Mouse (Mus musculus): ENCODE data around the gene Gabarap. TPM values are rescaled to one million over a fixed set of nuclear protein-coding genes. Genes with fewer than 3 reads are reported as not detected.

Gene Gabarap
- polyA plus RNA-seq, 1 experiment from 2014 or later: 610 TPM

- no peak for ATAC-seq (replicated peaks)
- H3K9ac ChIP-seq (replicated peaks): no peak overlapping the region
- WGBS: 65% methylated on average over 1 of the region's 1 CpGs
- no peak overlapping the region for H3K27ac ChIP-seq (replicated peaks)
- no peaks in the 10 kb centered on the region for H3K4me1 ChIP-seq
- no peaks in the 10 kb centered on the region for H3K36me3 ChIP-seq
- H3K9me3 ChIP-seq: no peaks in the 10 kb centered on the region
- no peaks in the 10 kb centered on the region; the same call in 1 of the 2 replicates for H3K27me3 ChIP-seq
- no peak overlapping the region for H3K4me3 ChIP-seq
- H3K4me2 ChIP-seq (replicated peaks): no peak overlapping the region
These were observed 34.7 kb upstream of the Gabarap start for GRCm38 (mm10) chr11:69956218-69956617.

- Histone ChIP-seq H3K9ac (replicated peaks) (no peak overlapping the region), H3K4me3 (no peak overlapping the region), H3K27ac (replicated peaks) (no peak overlapping the region), H3K4me1 (peaks cover 4% of the 10 kb centered on the region; the same call in 1 of the 2 replicates), H3K9me3 (no peaks in the 10 kb centered on the region), H3K36me3 (no peaks in the 10 kb centered on the region), H3K4me2 (replicated peaks) (no peak overlapping the region), H3K27me3 (peaks cover 35% of the 10 kb centered on the region)
- no peak for ATAC-seq (replicated peaks)
- 30% methylated on average over 5 of the region's 5 CpGs for WGBS
These were observed 30.3 kb upstream of the Gabarap start for GRCm38 (mm10) chr11:69960616-69961015.

- Histone ChIP-seq H3K9me3 (no peaks in the 10 kb centered on the region), H3K4me1 (peaks cover 14% of the 10 kb centered on the region), H3K27me3 (peaks cover 47% of the 10 kb centered on the region), H3K27ac (replicated peaks) (no peak overlapping the region), H3K4me2 (replicated peaks) (no peak overlapping the region), H3K9ac (replicated peaks) (no peak overlapping the region), H3K36me3 (no peaks in the 10 kb centered on the region), H3K4me3 (no peak overlapping the region)
- no peak for ATAC-seq (replicated peaks)
- 52% methylated on average over 5 of the region's 5 CpGs for WGBS
These were observed 29.1 kb upstream of the Gabarap start for GRCm38 (mm10) chr11:69961841-69962240.

- H3K4me1 ChIP-seq: peaks cover 14% of the 10 kb centered on the region
- no peak within 1 kb of the TSS; the same call in 1 of the 2 replicates for H3K9ac ChIP-seq (replicated peaks)
- no peaks in the 10 kb centered on the region for H3K9me3 ChIP-seq
- H3K4me3 ChIP-seq: 0 out of 2 replicates have a peak within 1 kb of the TSS, but pooled peaks have one; percentile 13
- H3K27me3 ChIP-seq: peaks cover 57% of the 10 kb centered on the region
- H3K27ac ChIP-seq (replicated peaks): no peak within 1 kb of the TSS
- H3K4me2 ChIP-seq (replicated peaks): no peak within 1 kb of the TSS
- ATAC-seq (replicated peaks): no peak
- H3K36me3 ChIP-seq: peaks cover 18% of the 10 kb centered on the region
- 10% methylated on average over 24 of the region's 24 CpGs for WGBS
These were observed 26.2 kb upstream of the Gabarap start, which contains the start of gene Cldn7 for GRCm38 (mm10) chr11:69964650-69965270. Gene Cldn7 (plus strand): TSS chr11:69964779.

GRCm38 (mm10) chr11:69965271-69966005, 25.5 kb upstream of the Gabarap start:
- Histone ChIP-seq H3K9me3 (no peaks in the 10 kb centered on the region), H3K9ac (replicated peaks) (no peak overlapping the region; the same call in 1 of the 2 replicates), H3K4me1 (peaks cover 14% of the 10 kb centered on the region), H3K4me3 (0 out of 2 replicates have a peak overlapping the region, but pooled peaks have one; percentile 26), H3K27me3 (peaks cover 57% of the 10 kb centered on the region), H3K36me3 (peaks cover 25% of the 10 kb centered on the region), H3K4me2 (replicated peaks) (no peak overlapping the region), H3K27ac (replicated peaks) (no peak overlapping the region)
- ATAC-seq (replicated peaks): no peak
- 1% methylated on average over 49 of the region's 49 CpGs for WGBS

GRCm38 (mm10) chr11:69966006-69966859, 24.7 kb upstream of the Gabarap start:
- Histone ChIP-seq H3K27ac (replicated peaks) (no peak overlapping the region), H3K4me1 (peaks cover 14% of the 10 kb centered on the region), H3K36me3 (peaks cover 28% of the 10 kb centered on the region), H3K4me3 (peak overlapping the region; percentile 26), H3K9me3 (no peaks in the 10 kb centered on the region), H3K27me3 (peaks cover 57% of the 10 kb centered on the region), H3K9ac (replicated peaks) (peak overlapping the region; percentile 5; the same call in 1 of the 2 replicates), H3K4me2 (replicated peaks) (peak overlapping the region; percentile 36)
- ATAC-seq (replicated peaks): no peak
- under 1% methylated on average over 59 of the region's 59 CpGs for WGBS

- 37% methylated on average over 17 of the region's 17 CpGs for WGBS
- peak overlapping the region; percentile 36 for H3K4me2 ChIP-seq (replicated peaks)
- H3K27ac ChIP-seq (replicated peaks): no peak overlapping the region
- peaks cover 14% of the 10 kb centered on the region for H3K4me1 ChIP-seq
- no peak for ATAC-seq (replicated peaks)
- H3K36me3 ChIP-seq: peaks cover 34% of the 10 kb centered on the region
- no peaks in the 10 kb centered on the region for H3K9me3 ChIP-seq
- H3K4me3 ChIP-seq: peak overlapping the region; percentile 26
- peak overlapping the region; percentile 5; the same call in 1 of the 2 replicates for H3K9ac ChIP-seq (replicated peaks)
- H3K27me3 ChIP-seq: peaks cover 57% of the 10 kb centered on the region
These were observed 24.0 kb upstream of the Gabarap start for GRCm38 (mm10) chr11:69966860-69967517.

- 93% methylated on average over 4 of the region's 4 CpGs for WGBS
- H3K4me3 ChIP-seq: no peak overlapping the region
- H3K9ac ChIP-seq (replicated peaks): no peak overlapping the region
- H3K36me3 ChIP-seq: peaks cover 46% of the 10 kb centered on the region
- H3K4me1 ChIP-seq: peaks cover 14% of the 10 kb centered on the region
- no peaks in the 10 kb centered on the region for H3K9me3 ChIP-seq
- no peak overlapping the region for H3K4me2 ChIP-seq (replicated peaks)
- H3K27ac ChIP-seq (replicated peaks): no peak overlapping the region
- peaks cover 39% of the 10 kb centered on the region for H3K27me3 ChIP-seq
- ATAC-seq (replicated peaks): no peak
These were observed 22.1 kb upstream of the Gabarap start for GRCm38 (mm10) chr11:69968793-69969192.

- Histone ChIP-seq H3K27ac (replicated peaks) (no peak overlapping the region), H3K4me3 (no peak overlapping the region), H3K9ac (replicated peaks) (no peak overlapping the region), H3K27me3 (peaks cover 25% of the 10 kb centered on the region), H3K36me3 (peaks cover 60% of the 10 kb centered on the region), H3K4me1 (peaks cover 14% of the 10 kb centered on the region), H3K4me2 (replicated peaks) (no peak overlapping the region), H3K9me3 (no peaks in the 10 kb centered on the region)
- WGBS: 91% methylated on average over 6 of the region's 6 CpGs
- ATAC-seq (replicated peaks): no peak
These were observed 20.7 kb upstream of the Gabarap start for GRCm38 (mm10) chr11:69970222-69970621.

- H3K9me3 ChIP-seq: no peaks in the 10 kb centered on the region
- no peak overlapping the region for H3K27ac ChIP-seq (replicated peaks)
- WGBS: 86% methylated on average over 3 of the region's 3 CpGs
- ATAC-seq (replicated peaks): no peak
- no peak overlapping the region for H3K9ac ChIP-seq (replicated peaks)
- peaks cover 21% of the 10 kb centered on the region for H3K27me3 ChIP-seq
- peaks cover 63% of the 10 kb centered on the region for H3K36me3 ChIP-seq
- no peak overlapping the region for H3K4me3 ChIP-seq
- H3K4me1 ChIP-seq: peaks cover 9% of the 10 kb centered on the region
- H3K4me2 ChIP-seq (replicated peaks): no peak overlapping the region
These were observed 20.2 kb upstream of the Gabarap start for GRCm38 (mm10) chr11:69970775-69971174.

GRCm38 (mm10) chr11:69974907-69975306, 16.0 kb upstream of the Gabarap start:
- no peaks in the 10 kb centered on the region for H3K27me3 ChIP-seq
- 97% methylated on average over 2 of the region's 2 CpGs for WGBS
- peaks cover 62% of the 10 kb centered on the region for H3K36me3 ChIP-seq
- no peak overlapping the region for H3K9ac ChIP-seq (replicated peaks)
- no peak overlapping the region for H3K4me2 ChIP-seq (replicated peaks)
- H3K4me3 ChIP-seq: no peak overlapping the region
- H3K27ac ChIP-seq (replicated peaks): no peak overlapping the region
- H3K9me3 ChIP-seq: no peaks in the 10 kb centered on the region
- H3K4me1 ChIP-seq: peaks cover 14% of the 10 kb centered on the region
- ATAC-seq (replicated peaks): no peak
